Comparison of ENCODE assay signal across 26 mouse cellular contexts in genomic region chr17:62849676-62850075, GRCm38 (mm10). TPM values are rescaled to one million over a fixed set of nuclear protein-coding genes. Genes with fewer than 3 reads are reported as not detected.
A peak's percentile ranks its signal among the peaks of the same experiment; 100 is the strongest.
DNase-seq lines count a peak whose midpoint lies in the region; ATAC-seq lines count a peak whose summit lies in the region.
"Had no signal": no experiment of that assay in that cellular context is flagged by ENCODE, and none has a peak within 500 bp of the region (broad histone marks: within the 10 kb centered on the region; RNA-seq: fewer than 3 reads in every experiment).

No protein-coding gene starts in this region.

- H3K4me1 ChIP-seq in midbrain, embryonic 14.5 days (ENCODE audit: control insufficient read depth, insufficient read depth, low read length): peaks cover 40% of the 10 kb centered on the region
- H3K4me1 ChIP-seq: liver, embryonic 15.5 days had no signal

- no peaks in the 10 kb centered on the region for H3K36me3 ChIP-seq in midbrain, embryonic 14.5 days (ENCODE audit: control insufficient read depth, insufficient read depth, low read length)
- H3K36me3 ChIP-seq: embryonic facial prominence, embryonic 10.5 days; forebrain, embryonic 10.5 days; hindbrain, embryonic 15.5 days; intestine, embryonic 15.5 days; limb, embryonic 10.5 days; liver, embryonic 15.5 days had no signal

- DNase-seq in frontal cortex, adult 2 months (ENCODE audit: extremely low spot score in 1 of 2, low spot score in 1 of 2): peak; percentile 31 to 65
- no peak for DNase-seq in frontal cortex, postnatal 14 days (ENCODE audit: low spot score in 2 of 2)
- peak; percentile 42 for DNase-seq in right cerebral cortex, adult 18-20 months
- no peak for DNase-seq in right cerebral cortex, postnatal 10 days (ENCODE audit: low spot score in 2 of 2)
- no peak for DNase-seq in midbrain, embryonic 14.5 days
- DNase-seq in adrenal gland, postnatal 10 days: no peak
- no peak for DNase-seq in heart, postnatal 4 days
- DNase-seq in thymus, postnatal 14 days: no peak
- DNase-seq: cerebellum, adult 11-12 months; cerebellum, postnatal 10 days; gastrocnemius, adult 2 months; kidney, adult 8-10 months; kidney, postnatal 14 days; liver; right cerebral cortex, postnatal 14 days had no signal

- H3K27ac ChIP-seq in midbrain, embryonic 14.5 days (replicated peaks; ENCODE audit: low read depth, low read length): peak overlapping the region; percentile 61
- H3K27ac ChIP-seq: embryonic facial prominence, embryonic 10.5 days; forebrain, embryonic 10.5 days; gastrocnemius, adult 2 months; hindbrain, embryonic 15.5 days; intestine, embryonic 15.5 days; limb, embryonic 10.5 days; liver, embryonic 15.5 days; macrophage; stomach, postnatal 0 days had no signal

- no peak for ATAC-seq in midbrain, embryonic 14.5 days (ENCODE audit: low FRiP score, low TSS enrichment)
- ATAC-seq: forebrain, embryonic 16.5 days; intestine, embryonic 15.5 days had no signal

- WGBS in midbrain, embryonic 14.5 days: 49% methylated on average over 6 of the region's 6 CpGs

- H3K27me3 ChIP-seq in midbrain, embryonic 14.5 days (ENCODE audit: control insufficient read depth, insufficient read depth, low read length): no peaks in the 10 kb centered on the region
- H3K27me3 ChIP-seq: hindbrain, embryonic 15.5 days; intestine, embryonic 15.5 days; liver, embryonic 15.5 days had no signal

- no peaks in the 10 kb centered on the region for H3K9me3 ChIP-seq in midbrain, embryonic 14.5 days (ENCODE audit: control insufficient read depth, low read length)
- H3K9me3 ChIP-seq: embryonic facial prominence, embryonic 10.5 days; forebrain, embryonic 10.5 days; hindbrain, embryonic 15.5 days; intestine, embryonic 15.5 days; limb, embryonic 10.5 days; liver, embryonic 15.5 days had no signal

- H3K9ac ChIP-seq in midbrain, embryonic 14.5 days (replicated peaks; ENCODE audit: low read length): peak overlapping the region; percentile 43; the same call in 1 of the 2 replicates
- H3K9ac ChIP-seq: hindbrain, embryonic 15.5 days; intestine, embryonic 15.5 days; liver, embryonic 15.5 days had no signal

- peak overlapping the region; percentile 20 for H3K4me3 ChIP-seq in midbrain, embryonic 14.5 days (replicated peaks; ENCODE audit: low read depth, low read length)
- H3K4me3 ChIP-seq: embryonic facial prominence, embryonic 10.5 days; forebrain, embryonic 10.5 days; gastrocnemius, adult 2 months; hindbrain, embryonic 15.5 days; intestine, embryonic 15.5 days; limb, embryonic 10.5 days; liver, embryonic 15.5 days had no signal

- peak overlapping the region; percentile 44 for H3K4me2 ChIP-seq in midbrain, embryonic 14.5 days (ENCODE audit: low read length)
- H3K4me2 ChIP-seq: hindbrain, embryonic 15.5 days; intestine, embryonic 15.5 days; liver, embryonic 15.5 days had no signal

RNA-seq across cellular contexts. Expression of gene Efna5, which starts 31.4 kb away (rescaled TPM):
- polyA plus RNA-seq in frontal cortex, adult 2 months (2012; rRNA removed): 8.7 and 9.3 TPM in 2 replicates
- 53.0 and 90.8 TPM in 2 replicates for polyA plus RNA-seq in midbrain, embryonic 14.5 days (2014; fragmentation: Nextera tagmentation; extraction: Ambion mirVana)
- total RNA-seq in adrenal gland, postnatal 10 days (2021): 10 to 100 TPM; 24.5 to 30.3 TPM
- total RNA-seq in heart, postnatal 4 days (2021): 10 to 100 TPM; 39.7 to 46.1 TPM
- total RNA-seq: hematopoietic stem cell, adult 5-6 weeks; neutrophil, adult 5-6 weeks had no signal
- polyA plus RNA-seq: macrophage had no signal

Comparison
In these comparisons a context has a peak if more than half of its experiments do, and no peak if none do; other contexts are left out.
1. DNase-seq: peak in frontal cortex, adult 2 months (2 of 2) and right cerebral cortex, adult 18-20 months (single experiment); none in frontal cortex, postnatal 14 days (0 of 2), right cerebral cortex, postnatal 10 days (0 of 2), midbrain, embryonic 14.5 days (single experiment), adrenal gland, postnatal 10 days (single experiment), heart, postnatal 4 days (single experiment) and thymus, postnatal 14 days (single experiment).